Mouse (Mus musculus): ENCODE results near the gene Trim29.

Trim29 gene

GRCm38 (mm10) chr9:43310538-43310937 is at the start of gene Trim29:
Gene Trim29, plus strand, starts transcription at chr9:43310848.
- in situ Hi-C loops (cut with MboI, MseI) = no loop called here

GRCm38 (mm10) chr9:43261124-43261907 is 49.3 kb upstream of the Trim29 start:
- in situ Hi-C loops (cut with MboI, MseI) = no loop called here

- in situ Hi-C loops (cut with MboI, MseI) = no loop called here
Observed at GRCm38 (mm10) chr9:43261941-43262340, 48.7 kb upstream of the Trim29 start.

- in situ Hi-C loops (cut with MboI, MseI) = no loop called here
Observed at GRCm38 (mm10) chr9:43262390-43262789, 48.3 kb upstream of the Trim29 start.

- in situ Hi-C loops (cut with MboI, MseI) = no loop called here
Observed at GRCm38 (mm10) chr9:43262811-43263550, 47.7 kb upstream of the Trim29 start.

DNA sequence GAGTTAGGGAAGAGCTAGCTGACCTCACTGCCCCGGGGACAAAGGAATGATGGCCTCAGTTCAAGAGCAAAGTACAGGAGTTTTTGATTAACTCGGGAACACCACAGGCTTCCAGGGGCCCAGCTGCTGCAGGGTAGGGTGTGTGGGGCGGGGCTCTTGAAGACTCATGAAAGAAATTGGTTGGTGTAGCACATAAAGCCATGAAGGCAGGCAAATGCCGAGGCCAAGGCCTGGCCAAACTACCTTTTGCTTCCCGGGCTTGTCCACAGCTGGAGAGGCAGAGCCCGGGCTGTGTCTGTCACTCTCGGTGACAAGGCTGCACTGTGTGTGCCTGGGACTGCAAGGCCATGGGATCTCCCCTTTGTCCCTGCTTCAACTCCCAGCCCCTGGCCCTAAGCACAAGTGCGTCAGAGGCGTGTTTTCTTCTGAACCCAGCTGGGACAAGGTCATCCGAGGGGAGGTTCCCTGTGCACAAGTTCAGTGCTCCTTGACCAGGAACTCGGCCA is 46.6 kb upstream of the Trim29 start:
- in situ Hi-C loops (cut with MboI, MseI) = no loop called here

- in situ Hi-C loops (cut with MboI, MseI) = no loop called here
Observed at GRCm38 (mm10) chr9:43265194-43265593, 45.5 kb upstream of the Trim29 start.

DNA sequence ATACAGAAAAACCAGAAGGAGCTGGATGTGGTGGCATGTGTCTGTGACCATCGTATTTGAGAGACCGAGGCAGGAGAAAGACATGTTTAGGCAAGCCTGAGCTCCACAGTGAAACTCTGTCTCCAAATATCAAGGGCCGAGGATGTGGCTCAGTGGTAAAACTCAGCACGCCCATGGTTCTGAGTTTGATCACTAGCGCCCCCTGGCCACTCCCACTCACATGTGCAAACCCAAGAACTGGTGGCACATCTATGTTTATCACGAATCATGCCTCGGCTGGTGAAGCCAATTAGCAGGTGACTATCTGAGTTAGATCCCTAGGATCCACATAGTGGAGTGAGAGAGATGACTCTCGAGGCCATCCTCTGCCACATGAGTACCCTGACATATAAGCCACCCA is 43.3 kb upstream of the Trim29 start:
- in situ Hi-C loops (cut with MboI, MseI) = no loop called here

GRCm38 (mm10) chr9:43269166-43269565 is 41.5 kb upstream of the Trim29 start:
- in situ Hi-C loops (cut with MboI, MseI) = no loop called here

DNA sequence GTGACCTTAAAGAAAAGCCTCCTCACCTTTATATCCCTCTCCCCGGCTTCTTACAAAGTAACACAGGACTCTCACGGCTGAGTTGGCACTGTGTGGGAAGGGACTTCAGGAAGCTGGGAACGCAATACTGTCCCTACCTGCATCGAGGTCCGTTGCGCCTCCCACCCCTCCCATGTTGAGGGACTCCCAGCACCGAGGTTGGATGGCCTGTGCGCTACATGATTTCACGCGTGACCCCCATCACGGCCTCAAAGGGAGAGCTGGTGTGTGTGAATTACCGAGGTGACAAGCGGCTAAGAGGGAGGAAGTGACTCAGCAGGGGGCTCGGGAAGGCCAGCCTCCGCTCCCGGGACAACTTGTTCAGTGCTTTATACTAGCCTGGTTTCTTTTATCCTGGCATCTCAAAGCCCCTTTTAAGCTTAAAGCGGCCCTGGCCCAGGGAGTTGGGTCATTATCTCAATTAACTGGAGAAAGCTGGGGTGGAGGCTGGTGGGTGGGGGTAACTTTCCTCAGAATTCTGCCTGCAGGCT is 39.9 kb upstream of the Trim29 start:
- in situ Hi-C loops (cut with MboI, MseI) = no loop called here

DNA sequence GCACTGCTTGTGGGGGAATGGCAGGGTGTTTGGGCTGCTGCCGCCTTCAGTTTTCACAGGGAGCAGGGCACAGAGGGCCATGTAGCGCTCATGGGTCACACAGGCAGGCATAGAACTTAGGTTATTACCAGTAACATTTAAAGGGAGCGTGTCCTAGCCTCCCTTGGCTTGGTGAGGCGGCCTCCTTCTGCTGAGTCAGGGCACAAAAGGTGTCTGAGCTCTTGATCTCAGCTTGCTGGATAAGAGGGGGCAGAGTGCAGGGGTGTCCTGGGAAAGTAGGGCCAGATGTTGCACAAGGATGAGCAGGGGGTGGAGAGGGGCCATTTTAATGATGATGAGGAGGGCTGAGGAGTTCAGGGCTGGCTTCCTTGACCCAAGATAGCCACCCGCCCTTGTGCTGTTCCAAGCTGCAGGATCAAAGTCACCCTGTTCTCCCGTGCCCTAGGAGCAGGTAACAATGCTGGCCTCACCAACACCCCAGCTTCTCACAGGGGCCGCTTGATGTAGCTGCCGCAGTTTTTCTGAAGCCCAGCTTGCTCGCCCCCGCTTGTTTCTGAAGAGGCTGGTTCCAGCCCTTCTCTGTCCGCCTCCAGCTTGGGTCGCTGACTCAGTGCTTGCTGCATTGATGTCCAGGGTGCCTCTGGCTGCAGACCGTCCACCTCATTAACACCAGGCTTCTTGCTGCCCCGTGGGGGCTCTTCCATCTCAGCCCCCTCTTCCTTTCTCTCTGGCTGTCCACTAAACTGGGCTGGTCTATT is 38.7 kb upstream of the Trim29 start:
- in situ Hi-C loops (cut with MboI, MseI) = no loop called here

- in situ Hi-C loops (cut with MboI, MseI) = no loop called here
Observed at GRCm38 (mm10) chr9:43273735-43274134, 36.9 kb upstream of the Trim29 start.

GRCm38 (mm10) chr9:43284284-43284683 is 26.4 kb upstream of the Trim29 start:
- in situ Hi-C loops (cut with MboI, MseI) = no loop called here

- in situ Hi-C loops (cut with MboI, MseI) = loop anchor here (5.0 kb wide), 2 partner anchors 63 to 143 kb away; no protein-coding TSS in a partner anchor
Observed at GRCm38 (mm10) chr9:43285281-43285680, 25.4 kb upstream of the Trim29 start.

DNA sequence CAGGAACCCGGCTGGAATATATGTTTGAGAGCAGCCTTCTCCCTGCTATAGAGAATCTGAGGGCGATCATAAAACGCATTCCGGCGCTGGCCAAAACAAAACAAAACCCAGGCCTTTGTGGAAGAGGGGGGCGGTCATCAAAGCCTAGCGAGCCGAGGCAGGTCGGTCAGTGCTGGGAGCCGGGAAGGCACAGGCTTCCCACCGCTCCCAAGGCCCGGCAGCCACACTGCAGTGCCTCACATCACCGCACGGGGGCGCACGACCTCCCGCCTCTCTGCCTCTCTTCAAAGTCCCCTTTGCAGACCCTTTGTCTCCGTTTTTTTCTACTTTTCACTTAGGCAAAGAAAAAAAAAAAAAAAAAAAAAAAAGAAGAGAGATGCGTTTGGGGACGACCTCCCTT is 23.8 kb upstream of the Trim29 start:
- in situ Hi-C loops (cut with MboI, MseI) = loop anchor here (5.0 kb wide), 2 partner anchors 65 to 145 kb away; no protein-coding TSS in a partner anchor

- in situ Hi-C loops (cut with MboI, MseI) = no loop called here
Observed at GRCm38 (mm10) chr9:43293058-43293457, 17.6 kb upstream of the Trim29 start.

DNA sequence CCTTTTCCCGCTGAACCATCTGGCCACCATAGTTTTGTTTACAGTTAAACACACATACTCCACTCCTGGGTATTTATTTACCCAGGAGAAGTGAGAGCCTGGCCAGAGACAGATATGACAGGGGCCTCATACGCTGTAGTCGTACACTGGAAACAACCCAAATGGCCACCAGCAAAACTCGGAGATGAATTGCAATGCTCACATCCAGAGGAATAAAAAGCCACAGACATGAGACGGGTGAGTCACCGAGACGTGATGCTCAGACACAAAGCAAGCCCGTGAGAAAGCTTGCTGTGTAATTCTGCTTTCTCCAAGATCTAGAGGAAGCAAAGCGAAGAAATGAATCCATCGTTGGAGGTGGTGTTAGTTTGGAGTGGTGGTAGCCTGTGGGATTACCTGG is 10.3 kb upstream of the Trim29 start:
- in situ Hi-C loops (cut with MboI, MseI) = no loop called here

DNA sequence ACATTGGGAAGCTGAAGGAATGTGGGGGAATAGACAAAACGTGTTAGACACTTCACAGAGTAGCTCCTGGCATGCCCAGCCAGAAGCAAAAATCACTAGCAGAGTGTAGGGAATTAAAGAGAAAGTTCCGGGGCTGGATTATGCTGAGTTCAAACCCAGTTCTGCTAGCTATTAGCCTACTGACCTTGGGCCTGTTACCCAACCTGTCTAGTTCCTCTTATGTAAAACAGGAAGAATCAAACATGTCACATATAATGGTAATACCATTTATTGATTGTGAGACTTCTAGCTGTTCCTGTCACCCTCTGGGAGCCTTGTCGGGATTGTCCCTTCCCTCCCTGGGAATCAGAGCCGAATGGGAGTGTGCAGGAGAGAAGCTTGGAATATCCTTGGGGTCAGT is 7.7 kb upstream of the Trim29 start:
- in situ Hi-C loops (cut with MboI, MseI) = no loop called here

- in situ Hi-C loops (cut with MboI, MseI) = no loop called here
Observed at GRCm38 (mm10) chr9:43305882-43306281, 4.8 kb upstream of the Trim29 start.

DNA sequence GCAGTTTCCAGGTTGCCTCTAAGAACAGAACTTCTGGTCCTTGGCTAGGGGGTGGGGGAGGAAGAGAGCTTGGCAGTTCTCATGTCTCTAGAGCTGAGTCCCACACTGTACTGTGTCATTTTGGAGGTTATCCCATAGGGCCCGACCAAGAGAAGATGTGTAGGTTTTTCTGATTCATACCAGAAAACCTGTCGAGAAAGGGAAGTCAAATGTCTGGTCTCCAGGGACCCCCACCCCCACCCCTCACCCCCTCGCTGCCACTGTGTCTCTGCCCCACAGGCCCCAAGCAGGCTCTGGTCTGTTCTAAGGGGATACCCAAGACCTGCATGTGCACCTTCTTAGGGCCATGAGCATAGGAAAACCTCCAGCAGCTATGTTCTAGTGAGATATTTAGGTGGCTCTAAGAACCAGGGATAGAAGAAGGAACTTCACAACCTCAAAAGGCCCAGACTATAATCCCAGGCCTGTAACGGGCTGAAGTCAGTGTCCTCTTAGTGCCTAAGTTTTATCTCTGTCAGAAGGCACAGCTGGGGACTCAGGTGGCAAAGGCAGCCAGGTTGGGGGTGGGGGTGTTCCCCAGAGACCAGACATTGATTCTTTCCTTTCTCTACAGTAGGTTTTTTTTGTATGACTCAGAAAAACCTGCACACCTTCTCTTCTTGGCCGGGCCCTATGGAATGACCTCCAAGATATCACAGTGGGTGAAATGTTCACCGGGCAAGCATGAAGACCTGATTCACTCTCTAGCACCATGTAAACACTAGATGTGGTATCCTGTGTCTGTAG is 1.4 kb upstream of the Trim29 start:
- in situ Hi-C loops (cut with MboI, MseI) = no loop called here

DNA sequence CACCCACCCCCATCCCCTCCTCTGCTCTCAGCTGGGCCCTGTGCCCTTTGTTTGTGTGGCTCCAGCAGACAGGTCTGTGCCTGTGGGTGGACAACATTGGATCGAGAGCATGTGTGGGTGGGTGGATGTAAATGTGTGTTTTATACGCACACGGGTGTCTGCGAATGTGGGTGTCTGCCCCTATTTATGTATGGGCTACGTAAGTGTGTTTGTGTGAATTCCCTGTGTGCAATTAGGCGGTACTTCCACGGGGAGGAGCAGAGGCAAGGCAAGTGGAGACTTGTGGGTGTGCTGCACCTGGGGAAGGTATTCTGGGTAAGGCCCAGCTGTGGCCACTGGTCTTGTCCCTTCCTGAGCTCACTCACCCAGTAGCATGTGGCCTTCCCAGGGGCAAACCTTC is 1.5 kb downstream of the Trim29 start:
- in situ Hi-C loops (cut with MboI, MseI) = no loop called here

Measured in T-helper 1 cell (primary cell).